Mouse (Mus musculus) C2C12 (cell line): ENCODE measurements around the gene Dlgap3. TPM values are rescaled to one million over a fixed set of nuclear protein-coding genes. Genes with fewer than 3 reads are reported as not detected.

Source experiments
- H3K27me3 ChIP-seq: one replicate; pipeline ENCODE4 v1.6.1; 2011; ENCODE audit not compliant: control insufficient read depth, insufficient read depth, insufficient read length
- H3K36me3 ChIP-seq: one replicate; pipeline ENCODE4 v1.6.1; 2011; ENCODE audit not compliant: control insufficient read depth, insufficient read depth
- H3K4me3 ChIP-seq: one replicate; pipeline ENCODE4 v1.5.1; 2011; ENCODE audit warnings: mild to moderate bottlenecking, control low read depth; ENCODE audit not compliant: poor library complexity, insufficient read depth, severe bottlenecking
- H3K79me2 ChIP-seq: one replicate; pipeline ENCODE4 v1.6.1; 2011; ENCODE audit not compliant: control insufficient read depth, insufficient read depth
- H3K79me3 ChIP-seq: one replicate; pipeline ENCODE4 v1.6.1; 2011; ENCODE audit warnings: low read depth, control low read depth
- H3ac ChIP-seq: one replicate; pipeline ENCODE3; 2011; ENCODE audit warnings: low read depth; ENCODE audit not compliant: control insufficient read depth, insufficient read length
- CEBPB ChIP-seq: IDR thresholded peaks from one replicate; pipeline ENCODE4 v1.6.1; 2011; ENCODE audit warnings: low read depth, mild to moderate bottlenecking, control low read depth, moderate library complexity
- CTCF ChIP-seq: IDR thresholded peaks from one replicate; pipeline ENCODE4 v1.5.1; 2011; ENCODE audit not compliant: control insufficient read depth, insufficient read depth, insufficient read length
- FOSL1 ChIP-seq: IDR thresholded peaks from one replicate; pipeline ENCODE4 v1.8.0; 2011; ENCODE audit warnings: mild to moderate bottlenecking, low read length; ENCODE audit not compliant: poor library complexity, insufficient read depth, severe bottlenecking
- MAX ChIP-seq: IDR thresholded peaks from one replicate; pipeline ENCODE4 v1.6.1; 2011; ENCODE audit warnings: mild to moderate bottlenecking, control low read depth
- MYOD1 ChIP-seq: IDR thresholded peaks from one replicate; pipeline ENCODE4 v1.6.1; 2011; ENCODE audit warnings: low read depth; ENCODE audit not compliant: control insufficient read depth, insufficient read length
- MYOG ChIP-seq: IDR thresholded peaks from one replicate; pipeline ENCODE4 v1.6.1; 2011; ENCODE audit not compliant: control insufficient read depth, insufficient read length; ENCODE audit errors: extremely low read depth
- USF1 ChIP-seq: IDR thresholded peaks from one replicate; pipeline ENCODE4 v1.6.1; 2011; ENCODE audit warnings: low read depth, mild to moderate bottlenecking, control low read depth, moderate library complexity
- polyA plus RNA-seq: library from polyadenylated mRNA; unstranded; fragments of >200 nt; fragmentation: generic; extraction: Trizol; gene quantifications from one replicate; pipeline ENCODE4 v1.2.1, GENCODE M21; 2012; ENCODE audit warnings: missing spikeins

Gene Dlgap3
- polyA plus RNA-seq, 1 experiment = not detected

DNA sequence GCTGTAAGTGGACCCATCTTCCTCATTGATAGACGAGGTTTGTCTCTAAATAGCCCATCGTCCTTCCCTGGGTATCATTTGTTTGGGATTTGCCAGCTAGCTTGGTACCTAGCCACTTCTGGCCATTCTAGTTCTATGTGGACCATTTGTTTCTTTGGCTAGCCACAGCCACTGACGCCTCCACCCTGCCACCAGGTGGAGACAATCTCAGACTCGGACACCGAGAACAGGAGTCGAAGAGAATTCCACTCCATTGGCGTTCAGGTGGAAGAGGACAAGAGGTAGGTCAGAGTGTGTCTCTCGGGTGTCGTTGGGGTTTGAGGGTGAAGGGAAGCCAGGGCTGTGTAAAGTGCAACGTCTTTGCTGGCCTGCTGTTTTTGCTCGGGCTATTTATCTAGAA is 46.1 kb downstream of the Dlgap3 start:
- H3K36me3 ChIP-seq = no peaks in the 10 kb centered on the region
- H3K79me2 ChIP-seq = no peaks in the 10 kb centered on the region
- H3K27me3 ChIP-seq = peaks cover 4% of the 10 kb centered on the region
- H3ac ChIP-seq = no peak overlapping the region
- H3K4me3 ChIP-seq = no peak overlapping the region
- no peaks in the 10 kb centered on the region for H3K79me3 ChIP-seq
- TF ChIP-seq MYOD1 (no peak), FOSL1 (no peak), CEBPB (no peak), MYOG (no peak), MAX (no peak), CTCF (no peak), USF1 (no peak)

DNA sequence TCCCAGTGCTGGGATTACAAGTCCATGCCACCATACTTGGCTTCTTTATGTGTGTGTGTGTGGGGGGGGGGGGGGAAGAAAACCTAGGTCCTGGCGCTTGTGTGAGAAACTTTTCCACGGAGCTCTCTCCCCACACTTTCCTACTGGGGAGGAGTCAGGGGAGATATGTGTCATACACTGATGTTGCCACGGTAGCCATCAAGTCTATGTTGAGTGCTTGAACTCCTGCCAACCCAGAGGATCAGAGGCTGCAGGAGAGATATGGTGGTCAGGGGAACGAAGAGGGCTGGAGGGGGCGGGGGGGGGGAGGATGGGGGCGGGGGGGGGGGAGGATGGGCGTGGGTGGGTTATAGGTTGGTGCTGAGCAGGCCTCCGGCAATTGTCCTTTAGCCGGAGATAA is 46.8 kb downstream of the Dlgap3 start:
- H3K4me3 ChIP-seq = no peak overlapping the region
- H3K27me3 ChIP-seq = peaks cover 4% of the 10 kb centered on the region
- H3K36me3 ChIP-seq = no peaks in the 10 kb centered on the region
- no peaks in the 10 kb centered on the region for H3K79me3 ChIP-seq
- no peak overlapping the region for H3ac ChIP-seq
- H3K79me2 ChIP-seq = no peaks in the 10 kb centered on the region
- TF ChIP-seq MYOD1 (no peak), CEBPB (no peak), MYOG (no peak), CTCF (no peak), MAX (no peak), FOSL1 (no peak), USF1 (no peak)

DNA sequence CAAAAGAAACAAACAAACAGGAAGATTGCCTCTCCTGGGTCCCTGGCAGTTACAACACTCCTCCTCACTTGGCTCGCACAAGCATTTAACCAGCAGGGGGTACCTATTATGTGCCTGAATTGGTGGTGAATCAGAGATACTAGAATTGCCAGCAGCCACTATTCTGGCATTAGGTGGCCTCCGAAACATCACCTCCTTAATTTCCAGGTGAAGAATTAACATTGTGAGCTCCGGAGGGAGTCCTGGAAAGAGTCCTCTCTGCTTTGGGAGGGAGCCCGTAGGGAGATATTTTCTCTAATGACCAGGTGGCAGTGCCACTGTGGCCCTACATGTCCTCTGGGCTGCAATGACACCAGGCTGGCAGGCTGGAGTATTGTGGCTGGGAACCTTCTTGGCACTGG is 47.2 kb downstream of the Dlgap3 start:
- Histone ChIP-seq H3K79me3 (no peaks in the 10 kb centered on the region), H3K79me2 (no peaks in the 10 kb centered on the region), H3K27me3 (peaks cover 4% of the 10 kb centered on the region), H3ac (no peak overlapping the region), H3K4me3 (no peak overlapping the region), H3K36me3 (no peaks in the 10 kb centered on the region)
- TF ChIP-seq MAX = no peak
- no peak for TF ChIP-seq MYOD1
- no peak for TF ChIP-seq FOSL1
- no peak for TF ChIP-seq CTCF
- TF ChIP-seq MYOG = no peak
- TF ChIP-seq CEBPB = no peak
- TF ChIP-seq USF1 = no peak

DNA sequence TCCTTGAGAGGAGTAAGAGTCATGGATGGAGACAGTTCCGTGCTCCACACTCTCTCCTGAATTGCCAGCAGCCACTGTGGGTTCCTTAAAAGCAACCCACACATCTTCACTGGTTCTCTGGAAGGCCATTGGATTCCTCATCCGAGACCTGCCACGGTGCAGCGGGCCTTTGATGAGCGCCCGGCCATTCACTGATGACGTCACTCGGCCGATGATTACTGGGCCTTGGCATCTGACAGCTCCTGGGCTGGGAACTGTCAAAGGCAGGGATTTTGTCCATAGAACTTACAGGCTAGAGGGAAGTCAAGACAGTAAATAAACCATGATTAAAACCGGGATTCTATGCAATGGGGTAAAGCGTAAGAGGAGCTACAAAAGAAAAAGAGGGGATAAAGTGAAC is 48.0 kb downstream of the Dlgap3 start:
- no peaks in the 10 kb centered on the region for H3K79me3 ChIP-seq
- no peaks in the 10 kb centered on the region for H3K79me2 ChIP-seq
- H3K27me3 ChIP-seq = peaks cover 4% of the 10 kb centered on the region
- no peak overlapping the region for H3ac ChIP-seq
- H3K36me3 ChIP-seq = no peaks in the 10 kb centered on the region
- no peak for TF ChIP-seq CEBPB
- TF ChIP-seq FOSL1 = no peak
- TF ChIP-seq MYOD1 = no peak
- TF ChIP-seq CTCF = no peak
- TF ChIP-seq USF1 = no peak
- TF ChIP-seq MAX = no peak
- no peak for TF ChIP-seq MYOG
- H3K4me3 ChIP-seq = no peak overlapping the region

DNA sequence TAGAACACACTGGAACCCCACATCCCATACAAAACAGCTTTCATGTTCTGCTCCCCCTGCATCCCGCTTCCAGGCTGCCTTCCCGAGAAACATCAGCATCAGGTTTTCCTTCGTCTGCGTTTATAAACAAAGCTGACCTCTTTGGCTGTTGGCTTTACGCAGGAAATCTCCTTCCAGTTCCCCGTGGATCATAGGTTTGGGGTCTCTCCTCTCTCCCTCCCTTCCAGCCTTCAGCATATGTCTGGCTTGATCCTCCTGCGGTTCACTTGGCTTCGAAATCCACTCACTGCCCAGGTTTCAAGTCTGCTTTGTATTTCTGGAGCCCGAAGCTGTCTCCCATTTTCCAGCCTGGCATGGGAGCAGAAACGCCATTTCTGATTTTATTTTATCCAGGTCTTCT is 54.3 kb downstream of the Dlgap3 start:
- Histone ChIP-seq H3K79me2 (no peaks in the 10 kb centered on the region), H3K36me3 (no peaks in the 10 kb centered on the region), H3K4me3 (no peak overlapping the region), H3K79me3 (no peaks in the 10 kb centered on the region), H3K27me3 (peaks cover 51% of the 10 kb centered on the region), H3ac (no peak overlapping the region)
- no peak for TF ChIP-seq CEBPB
- TF ChIP-seq MYOD1 = no peak
- TF ChIP-seq MAX = no peak
- TF ChIP-seq CTCF = no peak
- TF ChIP-seq USF1 = no peak
- TF ChIP-seq FOSL1 = no peak
- no peak for TF ChIP-seq MYOG

DNA sequence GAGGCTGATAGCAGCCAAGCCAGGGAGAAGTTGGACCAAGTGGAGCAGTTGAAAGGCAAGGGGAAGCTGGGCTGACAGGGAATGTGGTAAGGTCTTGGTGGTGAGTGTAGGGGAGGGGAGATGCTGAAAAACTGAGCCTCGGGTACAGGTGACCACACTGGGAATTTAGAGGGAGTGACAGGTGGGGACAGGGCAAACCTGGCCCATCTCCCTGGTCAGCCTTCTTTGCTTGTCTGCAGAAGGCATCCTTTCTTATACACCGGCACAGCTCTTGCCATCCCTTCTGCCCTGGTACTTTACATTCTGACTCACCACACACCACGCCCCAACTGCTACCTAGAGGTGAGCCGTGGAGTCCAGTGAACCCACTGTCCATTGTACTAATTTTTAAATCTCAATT is 54.8 kb downstream of the Dlgap3 start:
- Histone ChIP-seq H3K36me3 (no peaks in the 10 kb centered on the region), H3K79me2 (no peaks in the 10 kb centered on the region), H3ac (no peak overlapping the region), H3K4me3 (no peak overlapping the region), H3K79me3 (no peaks in the 10 kb centered on the region), H3K27me3 (peaks cover 54% of the 10 kb centered on the region)
- TF ChIP-seq CEBPB = no peak
- TF ChIP-seq MAX = no peak
- TF ChIP-seq MYOG = no peak
- no peak for TF ChIP-seq USF1
- TF ChIP-seq FOSL1 = no peak
- no peak for TF ChIP-seq MYOD1
- no peak for TF ChIP-seq CTCF
